Mouse (Mus musculus) liver, embryonic 14.5 days (tissue): ENCODE results near the gene Gm45337.

Experiments used
- CTCF ChIP-seq: IDR thresholded peaks from 2 replicates; pipeline ENCODE4 v1.5.1; 2016; ENCODE audit warnings: antibody characterized with exemption, low read depth, control low read depth
- EP300 ChIP-seq: IDR thresholded peaks from 2 replicates; pipeline ENCODE4 v1.6.1; 2016; ENCODE audit warnings: antibody characterized with exemption, low read depth

- TF ChIP-seq EP300 (no peak), CTCF (no peak)
Measured at GRCm38 (mm10) chr7:142155308-142155707, 10.9 kb upstream of the Gm45337 start.
